ENCODE assay signal across 10 mouse cellular contexts in the genomic region with DNA sequence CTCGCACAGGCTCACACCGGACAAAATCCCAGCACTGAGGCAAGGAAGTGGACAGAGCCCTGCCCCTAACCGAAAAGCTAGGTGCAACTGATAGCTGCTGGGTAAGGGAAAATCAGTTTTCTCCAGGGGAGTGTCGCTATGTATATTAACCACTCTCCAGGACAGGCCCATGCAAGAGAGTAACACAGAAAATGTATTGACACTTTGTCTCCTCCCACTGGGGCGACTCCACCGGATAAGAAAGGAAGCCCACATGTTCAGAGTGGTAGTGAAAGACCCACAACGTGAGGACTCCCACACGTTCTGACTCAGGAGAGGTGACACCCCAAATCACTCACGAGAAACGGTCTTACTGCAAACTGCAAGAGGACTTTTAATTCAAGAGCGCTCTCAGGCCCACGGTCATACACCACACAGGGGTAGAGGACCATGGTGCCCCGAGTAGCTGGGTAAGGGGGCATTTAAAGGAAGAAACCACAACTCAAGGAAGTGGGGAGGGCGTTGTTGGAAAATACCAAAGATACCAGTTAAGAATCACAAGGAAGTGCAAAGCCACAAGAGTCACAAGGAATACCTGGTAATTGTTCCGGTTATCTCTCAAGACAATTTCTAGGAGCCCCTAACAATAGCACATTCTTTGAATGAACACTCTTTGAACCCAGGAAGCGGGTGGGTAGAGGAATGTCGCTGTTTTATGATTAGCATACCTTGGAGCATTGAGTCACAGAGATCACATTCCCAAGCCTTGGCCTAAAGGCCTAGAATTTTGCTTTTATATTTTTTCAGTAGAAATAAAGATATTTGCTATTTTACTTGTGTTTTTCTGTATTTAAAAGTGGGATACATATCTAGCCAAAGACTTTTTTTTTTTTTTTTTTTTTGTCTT. TPM values are rescaled to one million over a fixed set of nuclear protein-coding genes. Genes with fewer than 3 reads are reported as not detected.
A peak's percentile ranks its signal among the peaks of the same experiment; 100 is the strongest.
DNase-seq lines count a peak whose midpoint lies in the region; ATAC-seq and TF ChIP-seq lines count a peak whose summit lies in the region.
"Not testable (repeated sequence)": the region's sequence is repeated elsewhere in the genome, so short reads cannot be mapped to it uniquely, and the experiment has no call there.
"Had no signal": no experiment of that assay in that cellular context is flagged by ENCODE, and none has a peak within 500 bp of the region (broad histone marks: within the 10 kb centered on the region; RNA-seq: fewer than 3 reads in every experiment).

No protein-coding gene starts in this region.

- not testable (repeated sequence) for H3K79me2 ChIP-seq in CH12.LX (replicated peaks; ENCODE audit: control insufficient read depth, extremely low read depth, insufficient read depth, poor library complexity, severe bottlenecking); myocyte (ENCODE audit: control insufficient read depth, insufficient read depth)

- not testable (repeated sequence) for TF ChIP-seq CTCF in CH12.LX (conservative IDR thresholded peaks at IDR 0.05 in 1 of 2, IDR thresholded peaks at IDR 0.05 in 1 of 2; ENCODE audit: low read depth in 2 of 2, low read length in 2 of 2); kidney, postnatal 0 days (IDR thresholded peaks at IDR 0.05; ENCODE audit: low read depth); liver, postnatal 0 days (IDR thresholded peaks at IDR 0.05; ENCODE audit: low read depth)

- H3K4me1 ChIP-seq in CH12.LX (ENCODE audit: control insufficient read depth in 1 of 2, insufficient read depth in 2 of 2); forebrain, embryonic 16.5 days (replicated peaks; ENCODE audit: control insufficient read depth, insufficient read depth, low read length); hindbrain, embryonic 13.5 days (replicated peaks); kidney, postnatal 0 days (replicated peaks; ENCODE audit: insufficient read depth, low read length); liver, postnatal 0 days (ENCODE audit: insufficient read depth): not testable (repeated sequence)

- peak overlapping the region; percentile 70 for H3K9ac ChIP-seq in CH12.LX (ENCODE audit: insufficient read depth, low read depth)
- H3K9ac ChIP-seq in forebrain, embryonic 16.5 days (replicated peaks; ENCODE audit: low read depth, low read length); liver, postnatal 0 days (replicated peaks): not testable (repeated sequence)
- 0 out of 2 replicates have a peak overlapping the region, but pooled peaks have one; percentile 79 for H3K9ac ChIP-seq in hindbrain, embryonic 13.5 days
- peak overlapping the region; percentile 82; the same call in 1 of the 2 replicates for H3K9ac ChIP-seq in kidney, postnatal 0 days (ENCODE audit: low read depth, low read length)

- in situ Hi-C loops in CH12.LX (cut with MboI; ENCODE audit: low pct_ligation_motif_present, low pct_unique_long_range_greater_than_20kb, low sequenced_read_pairs): not testable (repeated sequence)

- H3K4me2 ChIP-seq in CH12.LX (ENCODE audit: insufficient read depth, low read depth, poor library complexity, severe bottlenecking) (0 out of 2 replicates have a peak overlapping the region, but pooled peaks have one; percentile 7), myocyte (ENCODE audit: low read depth) (peak overlapping the region; percentile 62)
- H3K4me2 ChIP-seq in forebrain, embryonic 16.5 days (ENCODE audit: low read length): peak overlapping the region; percentile 81
- peak overlapping the region; percentile 79 for H3K4me2 ChIP-seq in hindbrain, embryonic 13.5 days
- H3K4me2 ChIP-seq in kidney, postnatal 0 days (ENCODE audit: low read length): peak overlapping the region; percentile 76
- H3K4me2 ChIP-seq in liver, postnatal 0 days (ENCODE audit: low read depth, low read length): peak overlapping the region; percentile 79

- not testable (repeated sequence) for H3K27ac ChIP-seq in CH12.LX (ENCODE audit: insufficient read depth, low read depth); forebrain, embryonic 16.5 days (ENCODE audit: low read length); hindbrain, embryonic 13.5 days; liver, postnatal 0 days (ENCODE audit: low read depth)
- peak overlapping the region; percentile 82 for H3K27ac ChIP-seq in kidney, postnatal 0 days

- not testable (repeated sequence) for TF ChIP-seq POLR2A in CH12.LX (IDR thresholded peaks at IDR 0.05; ENCODE audit: low read depth, low read length); myocyte (IDR thresholded peaks at IDR 0.05; ENCODE audit: insufficient read length, low read depth)

- 83% methylated on average over 17 of the region's 17 CpGs for WGBS in forebrain, embryonic 16.5 days
- WGBS in hindbrain, embryonic 13.5 days: 86% methylated on average over 17 of the region's 17 CpGs
- 74% methylated on average over 17 of the region's 17 CpGs for WGBS in kidney, postnatal 0 days
- WGBS in liver, postnatal 0 days (ENCODE audit: insufficient replicate concordance): 71% methylated on average over 17 of the region's 17 CpGs

- TF ChIP-seq EP300 in CH12.LX (IDR thresholded peaks at IDR 0.05; ENCODE audit: low read length); liver, postnatal 0 days (IDR thresholded peaks at IDR 0.05; ENCODE audit: low read depth): not testable (repeated sequence)

- H3K4me3 ChIP-seq in CH12.LX (replicated peaks in 1 of 3; ENCODE audit: low read depth in 2 of 3, low read length in 2 of 3, poor library complexity in 1 of 3) (peak overlapping the region in 2 of 3 experiments; percentile 61 to 62), myocyte (peak overlapping the region; percentile 54)
- peak overlapping the region; percentile 60 for H3K4me3 ChIP-seq in forebrain, embryonic 16.5 days (replicated peaks; ENCODE audit: low read length)
- H3K4me3 ChIP-seq in hindbrain, embryonic 13.5 days: peak overlapping the region; percentile 57
- H3K4me3 ChIP-seq in kidney, postnatal 0 days (replicated peaks; ENCODE audit: low read depth, low read length): peak overlapping the region; percentile 70
- H3K4me3 ChIP-seq in liver, postnatal 0 days (ENCODE audit: low read depth, low read length): peak overlapping the region; percentile 83

- dilution Hi-C loops in CH12.LX (cut with MboI; ENCODE audit: extremely low pct_ligation_motif_present, extremely low pct_unique_long_range_greater_than_20kb, low sequenced_read_pairs): not testable (repeated sequence)

- H3K36me3 ChIP-seq in CH12.LX (replicated peaks in 1 of 2; ENCODE audit: control insufficient read depth in 1 of 2, insufficient read depth in 1 of 2, low read length in 1 of 2); forebrain, embryonic 16.5 days (ENCODE audit: control insufficient read depth, insufficient read depth); hindbrain, embryonic 13.5 days; kidney, postnatal 0 days (ENCODE audit: insufficient read depth, low read length); liver, postnatal 0 days (replicated peaks; ENCODE audit: insufficient read depth, low read length); myocyte (ENCODE audit: control insufficient read depth, insufficient read depth): not testable (repeated sequence)

- not testable (repeated sequence) for TF ChIP-seq RAD21 in CH12.LX (IDR thresholded peaks at IDR 0.05; ENCODE audit: low read depth, low read length)

- not testable (repeated sequence) for DNase-seq in CH12.LX (ENCODE audit: extremely low read depth); liver, postnatal 0 days
- DNase-seq in cerebellum, adult 9-11 months: peak; percentile 18
- peak; percentile 5 for DNase-seq in kidney, postnatal 0 days (ENCODE audit: low spot score)
- peak; percentile 18 for DNase-seq in thymus, postnatal 0 days (ENCODE audit: low spot score)

- not testable (repeated sequence) for H3K9me3 ChIP-seq in CH12.LX (replicated peaks; ENCODE audit: low read length); forebrain, embryonic 16.5 days (ENCODE audit: control insufficient read depth, low read length); hindbrain, embryonic 13.5 days; kidney, postnatal 0 days (replicated peaks; ENCODE audit: low read length); liver, postnatal 0 days (ENCODE audit: low read length)

- H3K27me3 ChIP-seq in CH12.LX (replicated peaks); forebrain, embryonic 16.5 days (replicated peaks; ENCODE audit: control insufficient read depth, insufficient read depth, low read length); hindbrain, embryonic 13.5 days; kidney, postnatal 0 days (ENCODE audit: insufficient read depth, low read length); liver, postnatal 0 days (ENCODE audit: insufficient read depth, low read length); myocyte (ENCODE audit: control insufficient read depth, insufficient read depth, insufficient read length): not testable (repeated sequence)

- not testable (repeated sequence) for ATAC-seq in forebrain, embryonic 16.5 days; hindbrain, embryonic 13.5 days (ENCODE audit: low FRiP score); kidney, postnatal 0 days (replicated peaks; ENCODE audit: low FRiP score, low read depth); liver, postnatal 0 days

- peak overlapping the region; percentile 25 for H3ac ChIP-seq in myocyte (ENCODE audit: control insufficient read depth, insufficient read length)

RNA-seq across cellular contexts. Expression of a gene that starts 44.0 kb away (rescaled TPM):
- total RNA-seq in CH12.LX (2012; rRNA removed) (not detected in 2 replicates), CH12.LX (2014; rRNA removed) (not detected in 2 replicates)
- polyA plus RNA-seq in CH12.LX (2012; ENCODE audit: insufficient read length, low read depth) (0.22 and 0.33 TPM in 2 replicates), myocyte (2012; fragmentation: generic; extraction: Trizol) (0.07 TPM)
- polyA plus RNA-seq in forebrain, embryonic 16.5 days (2015; fragmentation: Nextera tagmentation; extraction: Ambion mirVana): not detected in 2 replicates
- not detected in 2 replicates for polyA plus RNA-seq in hindbrain, embryonic 13.5 days (2015; fragmentation: Nextera tagmentation; extraction: Ambion mirVana)
- 0.92 and 0.96 TPM in 2 replicates for polyA plus RNA-seq in kidney, postnatal 0 days (2015; fragmentation: Nextera tagmentation; extraction: Ambion mirVana)
- not detected in 2 replicates for polyA plus RNA-seq in liver, postnatal 0 days (2015; fragmentation: Nextera tagmentation; extraction: Ambion mirVana)
- 0.14 and 0.35 TPM in 2 replicates for polyA plus RNA-seq in thymus, postnatal 0 days (2015; fragmentation: Nextera tagmentation; extraction: Ambion mirVana)
- total RNA-seq: gastrocnemius, adult 18-20 months; heart, postnatal 4 days had no signal

RNA-seq across cellular contexts. Expression of a gene that starts 59.5 kb away (rescaled TPM):
- total RNA-seq in CH12.LX (2012; rRNA removed) (46.8 and 49.2 TPM in 2 replicates), CH12.LX (2014; rRNA removed) (81.1 and 82.0 TPM in 2 replicates)
- polyA plus RNA-seq in CH12.LX (2012; ENCODE audit: insufficient read length, low read depth) (28.3 and 35.7 TPM in 2 replicates), myocyte (2012; fragmentation: generic; extraction: Trizol) (19.7 TPM)
- polyA plus RNA-seq in forebrain, embryonic 16.5 days (2015; fragmentation: Nextera tagmentation; extraction: Ambion mirVana): 15.8 and 18.1 TPM in 2 replicates
- 16.5 and 17.2 TPM in 2 replicates for polyA plus RNA-seq in hindbrain, embryonic 13.5 days (2015; fragmentation: Nextera tagmentation; extraction: Ambion mirVana)
- polyA plus RNA-seq in kidney, postnatal 0 days (2015; fragmentation: Nextera tagmentation; extraction: Ambion mirVana): 62.1 and 66.4 TPM in 2 replicates
- 29.6 and 30.2 TPM in 2 replicates for polyA plus RNA-seq in liver, postnatal 0 days (2015; fragmentation: Nextera tagmentation; extraction: Ambion mirVana)
- polyA plus RNA-seq in thymus, postnatal 0 days (2015; fragmentation: Nextera tagmentation; extraction: Ambion mirVana): 99.4 and 118 TPM in 2 replicates

Comparison
In these comparisons a context has a peak if more than half of its experiments do, and no peak if none do; other contexts are left out.
1. H3K4me2 ChIP-seq: peak in every context shown above with its lines; median percentile 81 in forebrain, embryonic 16.5 days; 79 in hindbrain, embryonic 13.5 days; 79 in liver, postnatal 0 days; 76 in kidney, postnatal 0 days; 62 in myocyte; 7 in CH12.LX.